Mouse (Mus musculus) spleen, postnatal 14 days (tissue): ENCODE data around the gene Mypn.

Experiments
- DNase-seq, 2 experiments: peaks; one replicate each; pipeline ENCODE4 v3.0.0; 2021 to 2022; ENCODE audit warnings: low spot score in 2 of 2

The Mypn gene

GRCm38 (mm10) chr10:63199008-63199407 lies 4.7 kb downstream of the Mypn start:
- DNase-seq, result no peak

DNA sequence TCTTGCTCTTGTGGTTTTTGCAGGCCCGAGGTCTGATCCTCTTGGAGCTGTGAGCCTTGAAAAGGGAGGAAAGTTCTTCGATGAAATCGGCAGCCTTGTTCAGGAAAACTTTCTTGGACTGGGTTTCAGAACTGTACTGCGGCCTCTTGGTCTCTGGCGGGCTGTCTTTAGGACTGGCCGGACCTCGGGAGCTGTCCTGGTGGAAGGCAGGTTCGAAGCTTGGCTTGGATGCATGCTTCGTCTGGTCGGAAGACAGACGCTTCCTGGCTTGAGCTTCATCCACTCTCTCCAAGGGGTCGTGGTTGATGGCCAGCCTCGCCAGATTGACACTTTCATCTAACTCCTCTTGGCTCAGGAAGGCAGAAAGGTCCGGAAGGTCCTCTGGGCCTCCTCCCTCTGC lies 11.0 kb downstream of the Mypn start:
- no peak for DNase-seq

DNA sequence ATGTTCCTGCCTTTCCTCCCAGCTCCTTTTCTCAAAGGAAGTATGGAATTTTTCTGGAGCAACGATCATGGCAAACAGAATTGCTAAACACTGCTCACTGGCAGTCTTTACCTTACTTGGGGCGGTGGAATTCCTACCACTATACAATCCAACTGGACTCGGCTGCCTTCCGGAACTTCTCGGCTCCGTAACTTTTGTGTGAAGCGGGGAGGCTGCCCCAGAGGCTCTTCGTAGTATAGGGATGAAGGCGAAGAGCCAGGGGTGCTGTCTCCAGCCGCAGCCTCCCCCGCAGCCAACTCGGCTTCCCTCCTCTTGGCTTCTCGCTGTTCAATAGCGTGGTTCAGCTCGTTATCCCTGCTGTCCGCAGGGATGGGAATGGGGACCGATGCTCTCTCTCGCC lies 11.5 kb downstream of the Mypn start:
- no peak for DNase-seq

- no peak for DNase-seq
These were observed 19.3 kb downstream of the Mypn start for GRCm38 (mm10) chr10:63184451-63184850.

DNA sequence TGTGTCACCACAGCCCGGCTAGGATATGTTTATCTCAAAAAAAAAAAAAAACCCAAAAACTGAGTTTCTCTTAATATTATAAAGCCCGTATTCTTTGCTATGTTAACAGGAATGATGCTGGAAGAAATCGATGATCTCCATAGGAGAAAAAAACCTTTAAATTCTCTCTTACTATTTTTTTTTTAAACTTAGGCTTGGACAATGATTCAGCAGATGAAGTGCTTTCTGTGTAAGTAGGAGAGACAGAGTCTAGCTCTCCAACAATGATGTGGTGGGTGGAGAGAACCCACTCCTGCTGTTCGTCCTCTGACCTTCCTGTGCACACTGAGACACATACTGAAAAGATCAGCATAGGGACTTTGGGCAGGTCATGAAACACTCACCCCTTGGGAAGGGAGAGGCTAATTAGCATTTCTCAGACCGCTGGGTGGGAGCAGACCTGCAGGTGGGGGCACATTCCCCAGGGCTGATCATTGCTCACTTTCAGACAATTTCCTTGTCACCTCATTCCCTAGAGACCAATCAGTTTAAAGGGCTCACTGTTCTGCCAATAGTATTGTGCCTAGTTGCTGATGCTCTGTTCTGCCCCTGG lies 21.5 kb downstream of the Mypn start:
- DNase-seq, result no peak

- DNase-seq, result no peak
These were observed 22.6 kb downstream of the Mypn start for GRCm38 (mm10) chr10:63181166-63181565.

DNA sequence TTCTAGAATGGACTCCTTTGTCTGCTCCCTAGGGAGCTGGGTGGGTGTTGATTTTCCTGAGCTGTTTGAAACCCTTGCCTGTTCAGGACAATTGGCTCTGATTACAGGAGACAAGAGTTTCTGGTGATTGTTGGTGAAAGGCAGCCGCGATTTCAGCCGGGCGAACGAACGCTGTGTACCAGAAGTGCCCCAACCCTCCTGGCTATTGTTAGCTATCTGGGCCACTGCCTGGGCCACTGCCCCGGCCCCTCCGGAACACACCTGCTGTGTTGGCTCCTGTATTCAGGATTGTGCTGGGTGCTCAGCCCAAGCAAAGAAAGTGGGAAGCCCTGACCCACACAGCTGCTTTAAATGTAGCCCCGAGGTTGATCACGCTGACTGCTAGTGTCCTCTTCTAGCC lies 24.2 kb downstream of the Mypn start:
- DNase-seq, result no peak

DNA sequence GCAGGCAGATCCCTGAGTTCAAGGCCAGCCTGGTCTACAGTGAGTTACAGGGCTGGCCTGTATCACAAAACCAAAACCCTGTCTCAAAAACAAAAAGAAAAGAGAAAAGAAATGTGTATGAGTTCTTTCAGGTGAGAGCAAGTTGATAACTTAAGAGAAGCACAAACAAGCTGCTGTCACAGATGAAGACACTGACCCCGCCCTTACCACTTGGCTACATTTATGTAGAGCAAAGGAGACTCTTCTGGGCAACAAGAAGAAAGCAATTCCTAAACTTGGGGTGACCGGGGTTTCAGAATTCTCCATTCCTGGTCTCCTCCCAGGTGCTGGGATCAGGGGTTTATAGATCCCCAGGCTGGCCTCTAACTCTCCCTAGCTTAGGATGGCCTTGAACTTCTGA lies 25.4 kb downstream of the Mypn start:
- no peak for DNase-seq

GRCm38 (mm10) chr10:63177286-63178140 lies 26.2 kb downstream of the Mypn start:
- DNase-seq, result no peak

GRCm38 (mm10) chr10:63176471-63176931 lies 27.3 kb downstream of the Mypn start:
- DNase-seq, result no peak

GRCm38 (mm10) chr10:63172089-63172488 lies 31.7 kb downstream of the Mypn start:
- no peak for DNase-seq

DNA sequence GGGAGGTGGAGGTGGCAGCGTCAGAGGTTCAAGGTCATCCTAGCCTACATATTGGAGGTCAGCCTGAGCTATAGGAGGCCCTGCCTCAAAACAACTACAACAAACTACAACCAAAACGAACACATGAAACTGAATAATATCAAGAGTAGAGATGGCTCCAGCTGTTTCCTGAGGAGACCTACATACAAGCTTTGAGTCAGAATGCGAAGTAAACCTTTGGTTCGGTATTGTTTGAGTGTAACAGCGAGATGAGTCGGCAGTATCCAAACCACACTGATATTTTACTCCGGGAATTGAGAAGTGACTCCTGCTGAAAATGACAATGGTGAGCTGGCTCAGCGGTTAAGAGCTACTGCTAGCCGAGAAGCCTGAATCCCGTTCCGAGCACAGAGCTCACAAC lies 34.2 kb downstream of the Mypn start:
- DNase-seq, result no peak

GRCm38 (mm10) chr10:63168124-63168523 lies 35.6 kb downstream of the Mypn start:
- DNase-seq, result no peak

- DNase-seq, result no peak
These were observed 36.3 kb downstream of the Mypn start for GRCm38 (mm10) chr10:63167241-63167995.

DNA sequence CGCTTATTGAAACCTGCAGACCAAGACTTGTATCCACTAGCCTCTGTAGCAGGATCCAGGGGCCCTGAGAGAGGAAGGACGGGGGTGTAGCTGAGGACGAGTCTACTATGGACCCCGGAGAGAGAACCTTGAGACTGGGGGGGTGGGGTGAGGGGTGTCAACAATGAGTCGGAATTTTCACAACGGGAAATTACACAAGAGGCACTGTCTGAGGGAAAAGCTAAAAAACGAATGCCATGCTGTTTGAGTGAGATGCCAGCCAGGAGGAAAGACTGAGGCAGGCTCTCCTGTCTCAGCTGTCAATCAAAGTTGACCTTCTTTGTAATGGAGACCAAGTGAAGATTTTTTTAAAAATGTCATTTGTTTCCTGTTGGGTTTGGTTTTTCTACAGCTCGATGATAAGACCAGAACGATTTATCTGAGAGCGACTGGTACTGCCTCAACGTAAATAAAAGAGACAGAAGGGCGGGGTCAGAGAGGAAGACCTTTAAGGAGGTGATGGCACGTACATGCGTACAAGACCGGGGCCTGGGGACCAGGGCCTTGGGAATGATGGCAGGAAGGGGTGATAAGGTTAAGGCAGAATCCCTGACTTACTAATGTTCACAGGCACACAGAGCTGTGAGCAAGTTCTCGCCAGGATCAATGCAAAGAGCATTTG lies 37.9 kb downstream of the Mypn start:
- DNase-seq, result no peak

- DNase-seq, result no peak
These were observed 42.5 kb downstream of the Mypn start for GRCm38 (mm10) chr10:63161240-63161639.

- DNase-seq, result no peak
These were observed 43.1 kb downstream of the Mypn start for GRCm38 (mm10) chr10:63160671-63161070.

- no peak for DNase-seq
These were observed 45.6 kb downstream of the Mypn start for GRCm38 (mm10) chr10:63158191-63158590.

DNA sequence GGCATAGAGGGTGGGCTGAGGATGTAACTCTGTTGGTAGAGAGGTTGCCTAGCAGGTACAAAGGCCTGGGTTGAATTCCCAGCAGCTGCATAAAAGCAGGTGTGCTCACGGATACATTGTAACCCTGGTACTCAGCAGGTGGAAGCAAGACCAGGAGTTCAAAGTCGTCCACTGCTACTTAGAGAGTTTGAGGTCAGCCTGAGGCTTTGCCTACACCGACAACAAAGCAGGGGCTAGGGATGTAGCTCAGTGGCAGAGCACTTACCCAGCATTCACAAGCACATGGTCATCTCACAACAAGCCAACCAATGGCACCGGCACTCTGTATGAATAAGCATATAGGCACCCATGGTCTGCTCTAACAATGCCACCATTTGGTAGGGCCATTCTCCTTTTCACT lies 46.3 kb downstream of the Mypn start:
- no peak for DNase-seq

- no peak for DNase-seq
These were observed 46.8 kb downstream of the Mypn start for GRCm38 (mm10) chr10:63156919-63157318.

GRCm38 (mm10) chr10:63156351-63156750 lies 47.4 kb downstream of the Mypn start:
- DNase-seq, result no peak
